Mouse (Mus musculus) small intestine, adult 2 months (tissue): ENCODE data around the gene Clec1b. TPM values are rescaled to one million over a fixed set of nuclear protein-coding genes. Genes with fewer than 3 reads are reported as not detected.

Experiments used
- H3K27ac ChIP-seq: fragments of 200-500 bp; 2 replicates; pipeline ENCODE4 v1.5.1; 2012; ENCODE audit warnings: low read depth, low read length, control low read depth, inconsistent platforms; ENCODE audit not compliant: insufficient read depth
- H3K27me3 ChIP-seq: fragments of 200-500 bp; 2 replicates; pipeline ENCODE4 v1.6.1; 2012; ENCODE audit warnings: mild to moderate bottlenecking, moderate library complexity, low read length, inconsistent platforms; ENCODE audit not compliant: control insufficient read depth, insufficient read depth
- H3K36me3 ChIP-seq: fragments of 200-500 bp; 2 replicates; pipeline ENCODE4 v1.6.1; 2012; ENCODE audit warnings: mild to moderate bottlenecking, low read length, control low read depth, inconsistent platforms; ENCODE audit not compliant: control insufficient read depth, insufficient read depth
- H3K4me1 ChIP-seq: fragments of 200-500 bp; 2 replicates; pipeline ENCODE4 v1.6.1; 2012; ENCODE audit warnings: low read length, inconsistent platforms, mixed read lengths; ENCODE audit not compliant: control insufficient read depth, insufficient read depth, insufficient read length
- H3K4me3 ChIP-seq: fragments of 200-500 bp; 2 replicates; pipeline ENCODE4 v1.5.1; 2012; ENCODE audit warnings: low read depth, mild to moderate bottlenecking, control low read depth, inconsistent platforms, low read length, moderate library complexity
- CTCF ChIP-seq: fragments of 200-500 bp; IDR thresholded peaks from 2 replicates; pipeline ENCODE4 v1.5.1; 2012; ENCODE audit warnings: low read depth, mild to moderate bottlenecking, control low read depth, inconsistent platforms, low read length, moderate library complexity, mixed read lengths; ENCODE audit not compliant: insufficient replicate concordance, insufficient read length; ENCODE audit errors: extremely low read depth
- POLR2A ChIP-seq: fragments of 200-500 bp; IDR thresholded peaks from 2 replicates; pipeline ENCODE4 v1.6.1; 2012; ENCODE audit warnings: low read depth, mild to moderate bottlenecking, control low read depth, inconsistent platforms, low read length, moderate library complexity
- WGBS: fragments of 180-500 bp; shearing (Covaris S2); methylation state at CpG from one replicate; pipeline ENCODE4 v1.1.7; 2018; 5-methylcytosine and 5-hydroxymethylcytosine counted together
- polyA plus RNA-seq: library from polyadenylated mRNA; depleted of rRNA; stranded (reverse); fragments of >200 nt; gene quantifications from 2 replicates; pipeline ENCODE4 v1.2.3, GENCODE M21; 2012; rRNA removed

Gene Clec1b
- 0.23 TPM in 1 of 2 replicates, not detected in the other for polyA plus RNA-seq

GRCm38 (mm10) chr6:129396997-129397396 lies at the start of gene Clec1b:
Clec1b (plus strand) TSS chr6:129397297.
- Histone ChIP-seq H3K4me3 (no peak within 1 kb of the TSS), H3K27ac (no peak within 1 kb of the TSS)
- TF ChIP-seq POLR2A = no peak
- no peak for TF ChIP-seq CTCF

GRCm38 (mm10) chr6:129349524-129350352 lies 47.4 kb upstream of the Clec1b start:
- Histone ChIP-seq H3K36me3 (no peaks in the 10 kb centered on the region), H3K4me1 (peaks cover 2% of the 10 kb centered on the region; the same call in 1 of the 2 replicates), H3K4me3 (no peak overlapping the region), H3K27ac (no peak overlapping the region), H3K27me3 (no peaks in the 10 kb centered on the region)
- 31% methylated on average over 4 of the region's 4 CpGs for WGBS
- no peak for TF ChIP-seq POLR2A
- TF ChIP-seq CTCF = no peak

More at GRCm38 (mm10) chr6:129396997-129397396, at the start of gene Clec1b:
- 51% methylated on average over 8 of the region's 8 CpGs for WGBS
- no peaks in the 10 kb centered on the region for H3K27me3 ChIP-seq
- H3K36me3 ChIP-seq = no peaks in the 10 kb centered on the region
- no peaks in the 10 kb centered on the region for H3K4me1 ChIP-seq

- no peak for TF ChIP-seq POLR2A
- TF ChIP-seq CTCF = no peak
- Histone ChIP-seq H3K27ac (no peak overlapping the region), H3K36me3 (no peaks in the 10 kb centered on the region), H3K27me3 (no peaks in the 10 kb centered on the region), H3K4me3 (no peak overlapping the region), H3K4me1 (peaks cover 2% of the 10 kb centered on the region; the same call in 1 of the 2 replicates)
- WGBS = 94% methylated on average over 3 of the region's 3 CpGs
These were observed 46.0 kb upstream of the Clec1b start for GRCm38 (mm10) chr6:129351091-129351490.

GRCm38 (mm10) chr6:129355774-129356173 lies 41.3 kb upstream of the Clec1b start:
- Histone ChIP-seq H3K4me3 (no peak overlapping the region), H3K27ac (no peak overlapping the region), H3K27me3 (no peaks in the 10 kb centered on the region), H3K4me1 (no peaks in the 10 kb centered on the region), H3K36me3 (no peaks in the 10 kb centered on the region)
- TF ChIP-seq CTCF (no peak), POLR2A (no peak)
- WGBS = 98% methylated on average over 2 of the region's 2 CpGs

- no peaks in the 10 kb centered on the region for H3K27me3 ChIP-seq
- TF ChIP-seq CTCF (no peak), POLR2A (no peak)
- no peak overlapping the region for H3K4me3 ChIP-seq
- no peaks in the 10 kb centered on the region for H3K4me1 ChIP-seq
- H3K36me3 ChIP-seq = no peaks in the 10 kb centered on the region
- no peak overlapping the region for H3K27ac ChIP-seq
These were observed 40.7 kb upstream of the Clec1b start for GRCm38 (mm10) chr6:129356430-129356829.

GRCm38 (mm10) chr6:129359515-129359914 lies 37.6 kb upstream of the Clec1b start:
- no peaks in the 10 kb centered on the region for H3K4me1 ChIP-seq
- no peaks in the 10 kb centered on the region for H3K27me3 ChIP-seq
- H3K36me3 ChIP-seq = no peaks in the 10 kb centered on the region
- no peak for TF ChIP-seq CTCF
- TF ChIP-seq POLR2A = no peak
- no peak overlapping the region for H3K27ac ChIP-seq
- no peak overlapping the region for H3K4me3 ChIP-seq
- WGBS = 71% methylated on average over 2 of the region's 2 CpGs

GRCm38 (mm10) chr6:129363942-129364341 lies 33.2 kb upstream of the Clec1b start:
- no peak for TF ChIP-seq CTCF
- no peaks in the 10 kb centered on the region for H3K4me1 ChIP-seq
- H3K4me3 ChIP-seq = no peak overlapping the region
- no peaks in the 10 kb centered on the region for H3K27me3 ChIP-seq
- 47% methylated on average over 1 of the region's 1 CpGs for WGBS
- no peaks in the 10 kb centered on the region for H3K36me3 ChIP-seq
- no peak overlapping the region for H3K27ac ChIP-seq
